Mouse (Mus musculus) spleen, postnatal 0 days (tissue): ENCODE data around the gene Sod2. TPM values are rescaled to one million over a fixed set of nuclear protein-coding genes. Genes with fewer than 3 reads are reported as not detected.

Experiments
- polyA plus RNA-seq: library from polyadenylated mRNA; unstranded; fragments of >200 nt; fragmentation: Nextera tagmentation; extraction: Ambion mirVana; gene quantifications from 2 replicates; pipeline ENCODE4 v1.2.1, GENCODE M21; 2015

Sod2 gene
- 105 and 115 TPM in 2 replicates for polyA plus RNA-seq

GRCm38 (mm10) chr17:13006546-13006945 lies at the start of gene Sod2:
Gene Sod2 (plus strand): TSS chr17:13006846.

DNA sequence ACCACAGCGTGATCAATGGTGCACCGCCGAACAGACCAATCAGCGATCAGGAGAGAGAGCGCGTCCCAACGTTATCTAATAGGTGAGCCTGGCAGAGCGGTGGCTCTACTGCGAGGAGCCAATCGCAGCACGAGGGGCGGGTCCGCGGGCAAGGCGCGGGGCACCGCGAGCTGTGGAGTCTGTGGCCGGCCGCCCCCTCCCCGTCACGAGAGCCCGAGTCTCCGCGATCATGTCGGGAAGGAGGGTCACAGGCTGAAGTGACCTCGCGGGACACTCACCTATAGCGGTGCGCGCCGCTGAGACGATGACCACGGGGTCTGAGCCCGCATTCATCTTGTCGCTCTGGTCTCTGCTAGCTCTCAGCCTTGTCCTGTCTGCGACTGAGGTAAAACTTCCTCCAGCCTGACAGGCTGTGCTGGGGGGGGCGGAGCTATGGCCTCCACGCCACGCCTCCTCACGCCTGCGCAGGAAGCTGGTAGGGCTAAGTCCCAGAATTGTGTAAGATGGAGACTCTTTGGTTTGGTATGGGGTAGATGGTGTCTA lies 46.2 kb upstream of the Sod2 start, which contains the start of gene Acat2:
Acat2 (minus strand) TSS at position 417 of the 543 bp plus-strand sequence.

DNA sequence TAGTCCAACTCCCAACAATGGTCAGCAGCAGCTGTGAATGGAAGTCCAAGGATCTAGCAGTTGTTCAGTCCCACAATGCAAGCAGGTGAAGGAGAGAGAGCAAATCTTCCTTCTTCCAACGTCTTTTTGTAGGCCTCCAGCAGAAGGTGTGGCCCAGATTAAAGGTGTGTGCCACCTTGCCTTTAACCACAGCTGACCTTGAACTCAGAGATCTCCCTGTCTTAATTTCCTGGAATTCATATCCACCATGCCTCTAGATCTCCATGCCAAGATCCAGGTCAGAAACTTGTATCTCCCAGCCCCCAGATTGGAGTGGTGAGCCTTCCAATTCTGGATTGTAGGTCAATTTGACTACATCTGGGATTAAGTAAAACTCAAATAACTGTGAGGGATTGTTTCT lies 12.6 kb upstream of the Sod2 start, which contains the start of gene Wtap:
Wtap (minus strand) TSS at position 101 of the 400 bp plus-strand sequence.

DNA sequence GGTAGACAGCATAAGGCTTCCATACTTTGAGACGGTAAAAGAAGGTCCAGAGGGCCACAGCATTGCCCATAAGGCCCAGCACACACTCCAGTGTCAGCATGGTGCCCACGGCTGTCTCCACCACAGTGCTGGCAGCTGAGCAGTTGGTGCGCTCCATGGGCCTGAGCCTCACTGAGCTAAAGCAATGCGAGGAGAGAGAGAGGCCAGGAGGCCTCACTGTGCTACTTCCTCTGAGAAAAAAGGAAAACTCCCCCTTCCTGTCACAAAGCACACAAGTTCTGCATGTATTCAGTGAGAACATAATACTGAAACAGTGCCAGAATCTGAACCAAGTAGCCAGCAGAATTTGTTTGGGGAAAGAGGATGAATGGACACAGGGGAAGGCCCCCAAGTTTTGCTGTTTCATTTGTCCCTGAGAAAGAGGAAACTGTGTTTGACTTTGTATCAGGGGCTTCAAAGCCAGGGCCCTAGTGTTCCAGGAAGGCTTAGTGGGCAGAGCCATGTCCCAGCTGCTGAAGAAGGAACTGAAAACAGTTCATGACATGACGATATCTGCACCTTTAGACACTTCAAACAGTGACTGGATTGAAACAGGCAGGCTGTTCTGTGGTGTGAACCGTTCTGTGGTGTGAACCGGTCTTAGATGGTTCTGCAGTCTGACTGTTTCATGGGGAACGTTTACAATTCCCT lies 45.6 kb downstream of the Sod2 start, which contains the start of gene Gpr31b:
Gpr31b (minus strand) TSS at position 173 of the 690 bp plus-strand sequence.

DNA sequence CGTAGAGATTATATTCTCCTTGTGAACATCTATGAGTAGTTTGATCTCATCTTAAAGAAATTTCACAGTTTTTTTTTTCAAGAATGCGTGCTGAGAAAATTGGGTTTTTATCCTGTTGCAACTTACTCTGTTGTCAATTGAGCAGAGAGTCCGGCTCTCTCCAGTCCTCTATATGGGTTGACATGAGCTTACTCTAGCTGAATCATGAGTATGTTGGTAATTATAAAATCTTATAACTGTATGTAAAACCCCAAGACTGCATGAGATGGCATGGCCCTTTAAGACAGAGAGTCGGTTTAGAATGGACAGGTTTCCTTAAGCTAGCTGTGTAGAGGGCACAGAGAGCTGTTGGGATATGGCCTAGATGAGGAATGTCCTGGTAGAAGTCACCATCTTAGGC lies 54.2 kb downstream of the Sod2 start, which contains the start of gene Tcp10b:
Tcp10b (plus strand) TSS at position 301 of the 400 bp plus-strand sequence.

Other genes starting within 250 kb of the Sod2 start
- 5.8 and 7.4 TPM in 2 replicates for gene Igf2r, start 237.2 kb upstream of the Sod2 start, polyA plus RNA-seq
- 0.13 and 0.29 TPM in 2 replicates for gene Mas1, start 138.7 kb upstream of the Sod2 start, polyA plus RNA-seq
- not detected in 2 replicates for gene Mrgprh, start 130.8 kb upstream of the Sod2 start, polyA plus RNA-seq
- gene Pnldc1, start 96.6 kb upstream of the Sod2 start, polyA plus RNA-seq = 1.1 and 1.3 TPM in 2 replicates
- gene Tcp1, start 91.1 kb upstream of the Sod2 start, polyA plus RNA-seq = 242 and 248 TPM in 2 replicates
- gene Mrpl18, start 90.5 kb upstream of the Sod2 start, polyA plus RNA-seq = 142 and 164 TPM in 2 replicates
- 0.28 and 0.42 TPM in 2 replicates for gene Acat3, start 66.2 kb upstream of the Sod2 start, polyA plus RNA-seq
- 24.0 and 24.7 TPM in 2 replicates for gene Acat2, start 46.1 kb upstream of the Sod2 start, polyA plus RNA-seq
- gene Wtap, start 12.7 kb upstream of the Sod2 start, polyA plus RNA-seq = 95.6 and 104 TPM in 2 replicates
- not detected in 2 replicates for gene Gpr31b, start 45.5 kb downstream of the Sod2 start, polyA plus RNA-seq
- gene Tcp10b, start 54.3 kb downstream of the Sod2 start, polyA plus RNA-seq = not detected in 2 replicates
- not detected in 2 replicates for gene Unc93a, start 125.0 kb downstream of the Sod2 start, polyA plus RNA-seq
- gene Smok2a, start 214.3 kb downstream of the Sod2 start, polyA plus RNA-seq = not detected in 2 replicates
- not detected in 2 replicates for gene Smok2b, start 223.4 kb downstream of the Sod2 start, polyA plus RNA-seq